Mouse (Mus musculus): ENCODE data around the gene Frmpd2. TPM values are rescaled to one million over a fixed set of nuclear protein-coding genes. Genes with fewer than 3 reads are reported as not detected.

The Frmpd2 gene
- polyA plus RNA-seq, 1 experiment from 2014 or later: 0.06 TPM

DNA sequence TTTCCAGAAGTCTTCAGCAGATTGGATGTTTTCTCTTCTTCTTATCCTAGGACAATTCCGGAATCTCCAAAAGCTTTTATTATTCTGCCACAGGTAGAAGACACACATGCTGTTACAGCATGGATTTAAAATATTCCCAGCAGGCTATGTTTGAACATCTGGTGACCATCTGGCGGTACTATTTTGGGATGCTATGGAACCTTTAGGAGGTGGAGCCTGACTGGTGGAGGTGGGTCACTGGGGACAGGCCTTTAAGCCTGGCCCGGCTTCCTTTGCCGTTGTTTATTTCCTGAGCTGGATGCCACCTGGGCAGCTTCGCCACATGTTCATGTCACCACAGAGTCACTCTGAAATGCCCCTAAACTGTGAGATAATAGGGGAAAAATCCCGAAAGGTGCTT is 3.7 kb upstream of the Frmpd2 start:
- H3K4me2 ChIP-seq: no peak overlapping the region

DNA sequence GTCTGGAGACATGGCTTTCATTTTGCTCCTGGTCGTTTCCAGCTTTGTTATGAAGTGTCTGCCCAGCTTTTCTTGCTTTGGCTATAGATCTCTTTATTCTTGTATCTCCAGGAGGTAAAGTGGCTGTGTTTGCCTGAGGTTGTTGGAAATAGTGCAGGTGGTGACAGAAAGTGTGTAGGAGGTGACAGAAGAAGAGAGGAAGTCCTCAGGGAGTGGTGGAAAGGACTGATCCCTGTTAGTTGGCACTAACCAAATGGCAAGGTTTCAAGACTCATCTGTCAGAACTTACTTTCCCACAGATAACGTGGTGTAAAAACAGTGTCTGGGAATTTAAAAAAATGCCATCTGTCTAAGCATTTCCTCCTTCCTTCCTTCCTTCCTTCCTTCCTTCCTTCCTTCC is 3.0 kb downstream of the Frmpd2 start:
- no peak overlapping the region for H3K9ac ChIP-seq
- no peaks in the 10 kb centered on the region for H3K27me3 ChIP-seq
- no peaks in the 10 kb centered on the region for H3K36me3 ChIP-seq
- H3K27ac ChIP-seq (replicated peaks): no peak overlapping the region
- no peak overlapping the region for H3K4me3 ChIP-seq
- no peak for ATAC-seq (ENCODE audit: low FRiP score, low read depth)
- 62% methylated on average over 2 of the region's 2 CpGs for WGBS
- peaks cover 3% of the 10 kb centered on the region; the same call in 1 of the 2 replicates for H3K4me1 ChIP-seq (replicated peaks)
- no peaks in the 10 kb centered on the region for H3K9me3 ChIP-seq
- no peak overlapping the region for H3K4me2 ChIP-seq

More for the DNA sequence above, 3.7 kb upstream of the Frmpd2 start:
- H3K4me1 ChIP-seq (replicated peaks): no peaks in the 10 kb centered on the region
- WGBS: 68% methylated on average over 6 of the region's 6 CpGs
- no peaks in the 10 kb centered on the region for H3K9me3 ChIP-seq
- no peak overlapping the region for H3K4me3 ChIP-seq
- no peak for ATAC-seq (ENCODE audit: low FRiP score, low read depth)
- H3K27me3 ChIP-seq: no peaks in the 10 kb centered on the region
- no peaks in the 10 kb centered on the region for H3K36me3 ChIP-seq
- no peak overlapping the region for H3K9ac ChIP-seq
- H3K27ac ChIP-seq (replicated peaks): no peak overlapping the region

DNA sequence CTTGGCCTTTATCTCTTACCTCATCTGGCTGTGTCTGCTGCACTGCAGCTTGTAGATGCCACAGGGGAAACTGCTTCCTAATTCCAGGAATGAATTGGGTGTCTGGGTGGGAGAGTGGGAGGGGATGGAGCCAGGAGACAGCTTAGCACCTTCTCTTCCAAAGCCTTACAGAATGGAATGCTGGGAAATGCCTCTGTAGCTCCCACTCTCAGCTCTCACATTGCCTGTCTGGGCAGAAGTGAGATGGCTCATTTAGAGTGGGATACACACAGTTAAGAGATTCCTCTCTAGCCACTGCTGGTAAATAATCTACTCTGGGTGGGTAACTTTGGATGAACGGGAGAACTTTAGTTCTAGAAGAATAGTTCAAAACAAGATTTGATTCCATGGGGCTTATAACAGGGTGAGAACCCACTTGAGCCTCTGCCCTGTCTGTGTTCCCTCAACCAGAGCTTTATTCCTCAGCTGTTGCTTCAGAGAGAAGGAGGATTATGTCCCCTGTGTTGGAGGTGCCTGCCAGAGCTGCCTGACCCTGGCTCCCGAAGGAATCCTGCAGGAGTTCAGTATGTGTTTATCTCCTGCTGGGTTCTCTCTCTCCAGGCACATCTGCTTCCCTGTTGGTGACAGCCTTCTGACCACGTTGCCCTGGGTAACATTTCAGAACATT is 4.7 kb downstream of the Frmpd2 start:
- peaks cover 3% of the 10 kb centered on the region; the same call in 1 of the 2 replicates for H3K4me1 ChIP-seq (replicated peaks)
- no peaks in the 10 kb centered on the region for H3K36me3 ChIP-seq
- no peaks in the 10 kb centered on the region for H3K27me3 ChIP-seq
- H3K4me2 ChIP-seq: no peak overlapping the region
- ATAC-seq (ENCODE audit: low FRiP score, low read depth): no peak
- no peak overlapping the region for H3K9ac ChIP-seq
- H3K4me3 ChIP-seq: no peak overlapping the region
- H3K27ac ChIP-seq (replicated peaks): no peak overlapping the region
- 17% methylated on average over 3 of the region's 3 CpGs for WGBS
- no peaks in the 10 kb centered on the region for H3K9me3 ChIP-seq

DNA sequence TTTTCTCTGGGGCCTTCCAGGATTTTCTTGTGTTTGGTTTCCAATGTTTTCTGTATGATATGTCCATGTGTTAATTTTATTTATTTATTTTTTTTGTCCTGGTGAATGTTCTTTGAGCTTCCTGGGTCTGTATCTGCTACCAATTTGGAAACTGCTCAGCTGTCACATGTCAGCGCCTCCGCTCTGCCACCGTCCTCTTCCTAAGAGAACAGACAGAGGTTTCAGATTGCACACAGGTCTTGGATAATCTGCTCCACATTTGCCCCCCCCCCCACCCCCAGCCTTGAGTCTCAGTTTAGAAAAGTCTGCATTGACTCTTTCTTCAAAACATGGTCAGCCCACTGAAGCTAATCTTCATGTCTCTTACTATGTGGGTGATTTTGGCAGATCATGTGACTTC is 10.5 kb downstream of the Frmpd2 start:
- H3K4me1 ChIP-seq (replicated peaks): no peaks in the 10 kb centered on the region
- H3K4me2 ChIP-seq: no peak overlapping the region
- no peak overlapping the region for H3K27ac ChIP-seq (replicated peaks)
- H3K27me3 ChIP-seq: no peaks in the 10 kb centered on the region
- H3K9ac ChIP-seq: no peak overlapping the region
- H3K36me3 ChIP-seq: no peaks in the 10 kb centered on the region
- no peak overlapping the region for H3K4me3 ChIP-seq
- H3K9me3 ChIP-seq: no peaks in the 10 kb centered on the region
- no peak for ATAC-seq (ENCODE audit: low FRiP score, low read depth)
- 75% methylated on average over 3 of the region's 3 CpGs for WGBS

DNA sequence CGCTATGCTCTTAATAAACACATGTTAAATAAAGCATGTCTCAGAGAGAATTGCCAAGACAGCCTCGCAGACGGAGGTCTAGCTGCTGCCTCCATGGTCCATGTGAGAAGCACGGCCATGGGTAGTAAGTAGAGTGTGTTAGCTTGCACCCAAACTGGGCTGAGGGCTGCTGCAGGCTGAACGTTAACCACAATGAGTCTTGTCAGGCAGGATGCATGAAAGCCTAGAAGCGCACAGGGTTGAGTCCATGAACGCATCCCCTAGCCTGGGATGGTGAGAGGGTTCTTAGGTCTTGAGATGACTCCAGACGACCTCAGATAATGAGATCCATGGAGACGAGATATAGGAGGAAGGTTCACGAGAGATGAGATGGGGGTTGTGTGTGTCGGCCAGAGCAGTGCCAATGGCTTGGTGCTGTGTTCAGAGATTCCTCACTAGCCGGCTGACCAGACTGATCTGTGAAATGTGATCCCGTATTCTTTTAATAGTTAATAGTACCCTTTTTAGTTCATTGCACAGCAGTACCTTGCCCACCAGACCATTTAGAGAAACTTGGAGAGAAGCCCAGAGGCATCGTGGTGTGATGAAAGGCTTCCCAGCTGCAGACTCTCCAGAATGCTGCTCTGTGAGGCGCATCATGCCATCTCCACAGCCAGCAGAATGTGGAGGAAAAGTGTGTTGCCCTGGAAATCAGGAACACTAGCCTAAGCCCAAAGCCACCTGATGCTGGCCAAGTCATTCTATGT is 16.5 kb downstream of the Frmpd2 start:
- Histone ChIP-seq H3K9me3 (no peaks in the 10 kb centered on the region), H3K27ac (replicated peaks) (peak overlapping the region; percentile 21; the same call in 1 of the 2 replicates), H3K27me3 (no peaks in the 10 kb centered on the region), H3K36me3 (no peaks in the 10 kb centered on the region), H3K4me3 (no peak overlapping the region), H3K9ac (no peak overlapping the region), H3K4me1 (replicated peaks) (peaks cover 3% of the 10 kb centered on the region; the same call in 1 of the 2 replicates), H3K4me2 (no peak overlapping the region)
- WGBS: 61% methylated on average over 15 of the region's 15 CpGs
- ATAC-seq (ENCODE audit: low FRiP score, low read depth): peak; percentile 44; the same call in 1 of the 2 replicates

DNA sequence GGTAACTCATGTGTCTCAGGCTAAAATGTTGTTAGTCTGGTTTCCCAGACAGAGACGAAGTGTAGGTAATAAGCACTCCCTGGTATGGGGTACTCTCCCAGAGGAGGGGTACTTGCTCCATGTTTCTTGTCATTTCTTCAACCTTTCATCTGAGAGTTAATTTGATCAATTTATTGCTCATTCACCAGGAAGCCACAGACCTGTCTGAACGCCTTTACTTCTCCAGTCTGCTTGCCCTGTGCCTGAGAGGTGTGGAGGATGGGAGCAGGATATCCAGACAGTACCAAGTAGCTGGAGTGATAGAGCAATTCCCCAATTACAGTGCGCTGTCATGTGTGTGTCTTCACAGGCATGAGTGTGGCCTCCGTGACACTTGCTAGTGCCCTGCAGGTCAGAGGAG is 23.7 kb downstream of the Frmpd2 start:
- Histone ChIP-seq H3K4me1 (replicated peaks) (no peaks in the 10 kb centered on the region), H3K27me3 (no peaks in the 10 kb centered on the region), H3K36me3 (no peaks in the 10 kb centered on the region), H3K9ac (no peak overlapping the region), H3K9me3 (no peaks in the 10 kb centered on the region), H3K27ac (replicated peaks) (no peak overlapping the region), H3K4me2 (no peak overlapping the region), H3K4me3 (no peak overlapping the region)
- 68% methylated on average over 4 of the region's 4 CpGs for WGBS
- ATAC-seq (ENCODE audit: low FRiP score, low read depth): no peak

DNA sequence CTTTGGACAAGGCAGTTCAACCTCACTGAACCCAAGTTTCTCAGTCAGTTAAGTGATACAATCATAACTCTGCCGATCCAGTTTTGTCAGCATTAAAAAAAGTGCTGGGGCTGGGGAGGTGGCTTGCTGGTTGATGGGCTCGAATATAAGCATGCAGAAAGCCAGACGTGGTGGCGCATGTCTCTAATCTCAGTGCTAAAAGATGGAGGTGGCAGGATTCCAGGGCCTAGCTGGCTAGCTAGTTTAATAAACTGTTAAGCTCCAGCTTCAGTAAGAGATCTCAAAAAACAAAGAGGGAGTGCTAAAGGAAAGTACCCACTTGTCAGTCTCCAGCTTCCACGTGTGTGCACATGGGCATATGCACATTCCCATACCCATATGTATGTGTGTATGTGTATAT is 25.9 kb downstream of the Frmpd2 start:
- H3K9ac ChIP-seq: no peak overlapping the region
- H3K27ac ChIP-seq (replicated peaks): no peak overlapping the region
- WGBS: 80% methylated on average over 5 of the region's 5 CpGs

DNA sequence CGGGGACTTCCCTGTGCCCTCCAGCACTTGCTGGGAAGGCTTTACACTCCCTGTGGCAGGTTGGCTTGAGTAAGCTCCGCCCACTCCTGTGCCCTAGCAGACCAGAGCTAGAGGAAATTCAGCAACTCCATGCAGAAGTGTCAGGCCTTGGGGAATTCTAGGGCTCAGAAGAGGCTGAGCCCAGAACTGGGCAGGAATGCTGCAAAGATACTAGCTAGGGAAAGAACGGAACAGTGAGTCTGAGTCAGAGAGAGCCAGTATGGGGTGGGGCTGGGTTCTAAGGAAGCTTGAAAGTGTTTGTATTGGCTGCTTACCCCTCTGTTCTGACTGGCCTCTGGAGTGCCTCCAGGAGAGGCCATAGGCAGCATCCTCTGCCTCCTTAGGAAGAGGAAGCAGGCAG is 27.4 kb downstream of the Frmpd2 start:
- Histone ChIP-seq H3K27ac (replicated peaks) (no peak overlapping the region), H3K9me3 (no peaks in the 10 kb centered on the region), H3K9ac (no peak overlapping the region), H3K36me3 (no peaks in the 10 kb centered on the region), H3K4me3 (no peak overlapping the region), H3K4me1 (replicated peaks) (no peaks in the 10 kb centered on the region), H3K4me2 (no peak overlapping the region), H3K27me3 (no peaks in the 10 kb centered on the region)
- 86% methylated on average over 3 of the region's 3 CpGs for WGBS
- no peak for ATAC-seq (ENCODE audit: low FRiP score, low read depth)

More for the DNA sequence above, 25.9 kb downstream of the Frmpd2 start:
- Histone ChIP-seq H3K4me2 (no peak overlapping the region), H3K36me3 (no peaks in the 10 kb centered on the region), H3K4me3 (no peak overlapping the region), H3K27me3 (no peaks in the 10 kb centered on the region), H3K4me1 (replicated peaks) (no peaks in the 10 kb centered on the region), H3K9me3 (no peaks in the 10 kb centered on the region)
- no peak for ATAC-seq (ENCODE audit: low FRiP score, low read depth)

DNA sequence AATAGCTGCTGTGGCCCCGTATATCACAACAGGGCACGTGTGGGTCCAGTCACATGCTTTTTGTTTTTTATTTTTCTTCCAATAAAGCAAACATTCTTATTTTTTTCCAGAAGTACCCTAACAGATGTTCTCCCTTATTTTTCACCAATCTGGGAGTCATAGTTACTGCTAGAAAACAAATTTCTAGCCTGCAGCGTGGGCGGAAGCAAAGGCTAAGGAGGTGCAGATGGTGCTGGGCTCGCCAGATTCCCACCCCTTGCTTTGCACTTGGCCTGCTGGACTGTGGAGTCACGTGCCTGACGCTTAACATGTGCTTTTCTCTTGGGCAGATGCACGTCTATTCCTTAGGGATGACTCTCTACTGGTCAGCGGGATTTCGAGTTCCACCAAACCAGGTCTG is 29.1 kb downstream of the Frmpd2 start:
- no peaks in the 10 kb centered on the region for H3K36me3 ChIP-seq
- H3K4me3 ChIP-seq: no peak overlapping the region
- no peak overlapping the region for H3K4me2 ChIP-seq
- no peak overlapping the region for H3K9ac ChIP-seq
- WGBS: 78% methylated on average over 10 of the region's 10 CpGs
- no peaks in the 10 kb centered on the region for H3K27me3 ChIP-seq
- no peaks in the 10 kb centered on the region for H3K4me1 ChIP-seq (replicated peaks)
- no peak overlapping the region for H3K27ac ChIP-seq (replicated peaks)
- no peak for ATAC-seq (ENCODE audit: low FRiP score, low read depth)
- H3K9me3 ChIP-seq: no peaks in the 10 kb centered on the region

DNA sequence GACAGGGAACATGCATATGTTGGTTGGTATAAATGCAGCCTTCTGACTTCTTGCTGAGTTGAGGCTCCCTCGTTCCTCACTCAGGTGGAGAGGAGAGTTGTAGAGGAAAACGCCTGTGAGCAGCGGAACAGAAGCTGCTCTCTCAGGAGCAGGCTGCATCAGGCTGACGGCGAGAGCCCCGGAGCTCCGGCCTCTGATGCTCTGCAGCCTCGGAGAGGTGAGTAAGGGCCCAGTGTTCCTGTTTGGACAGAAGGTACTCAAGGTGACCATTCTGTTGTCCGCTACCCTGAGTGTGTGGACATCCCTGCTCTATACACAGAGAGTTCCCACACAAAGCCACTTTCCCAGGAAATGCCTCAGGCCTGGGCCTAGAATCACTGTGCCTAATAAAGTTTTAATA is 31.8 kb downstream of the Frmpd2 start:
- H3K4me1 ChIP-seq (replicated peaks): no peaks in the 10 kb centered on the region
- H3K27me3 ChIP-seq: no peaks in the 10 kb centered on the region
- H3K9ac ChIP-seq: no peak overlapping the region
- no peaks in the 10 kb centered on the region for H3K36me3 ChIP-seq
- ATAC-seq (ENCODE audit: low FRiP score, low read depth): no peak
- H3K4me2 ChIP-seq: no peak overlapping the region
- 88% methylated on average over 9 of the region's 9 CpGs for WGBS
- H3K4me3 ChIP-seq: no peak overlapping the region
- no peaks in the 10 kb centered on the region for H3K9me3 ChIP-seq
- no peak overlapping the region for H3K27ac ChIP-seq (replicated peaks)

DNA sequence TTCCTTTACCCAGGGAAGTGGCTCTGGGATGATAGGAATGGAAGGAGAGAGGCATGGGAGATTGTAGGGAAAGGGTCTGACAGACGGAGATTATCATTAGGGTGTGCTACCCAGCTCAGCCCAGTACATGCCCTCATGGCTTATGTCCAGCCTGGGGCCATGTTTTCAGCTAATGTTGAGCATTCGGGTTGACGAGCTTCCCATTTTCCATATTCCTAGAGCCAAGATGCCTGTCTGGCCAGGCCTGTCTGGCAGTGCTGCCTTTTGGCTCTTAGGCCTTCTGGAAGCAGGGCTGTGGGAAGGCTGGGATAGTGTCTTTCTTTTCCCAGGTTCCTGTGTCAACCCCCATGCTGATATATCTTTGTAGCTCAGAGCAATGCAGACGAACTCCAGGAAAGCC is 35.2 kb downstream of the Frmpd2 start:
- no peak for ATAC-seq (ENCODE audit: low FRiP score, low read depth)
- H3K4me1 ChIP-seq (replicated peaks): no peaks in the 10 kb centered on the region
- no peak overlapping the region for H3K27ac ChIP-seq (replicated peaks)
- no peaks in the 10 kb centered on the region for H3K36me3 ChIP-seq
- no peak overlapping the region for H3K9ac ChIP-seq
- no peak overlapping the region for H3K4me3 ChIP-seq
- H3K9me3 ChIP-seq: no peaks in the 10 kb centered on the region
- no peaks in the 10 kb centered on the region for H3K27me3 ChIP-seq
- H3K4me2 ChIP-seq: no peak overlapping the region
- 72% methylated on average over 4 of the region's 4 CpGs for WGBS

DNA sequence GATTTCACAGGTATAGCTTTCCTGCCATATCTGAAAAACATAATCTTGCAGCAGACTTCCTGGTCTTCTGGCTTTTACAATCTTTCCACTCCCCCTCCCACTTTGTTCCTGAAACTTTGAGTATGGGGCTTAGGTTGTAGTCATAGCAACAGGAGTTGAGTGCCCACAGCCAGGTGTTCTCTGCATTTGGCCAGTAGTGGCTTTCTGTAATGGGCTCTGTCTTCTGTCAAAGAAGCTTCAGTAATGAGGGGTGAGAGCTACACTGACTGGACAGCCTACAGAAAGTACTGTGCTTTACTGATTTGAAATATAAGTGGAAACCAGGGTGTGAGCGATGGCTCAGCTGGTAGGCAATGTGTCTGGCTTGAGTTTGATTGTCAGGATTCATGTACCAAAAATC is 37.2 kb downstream of the Frmpd2 start:
- H3K4me2 ChIP-seq: no peak overlapping the region
- H3K27ac ChIP-seq (replicated peaks): no peak overlapping the region
- no peak overlapping the region for H3K9ac ChIP-seq
- H3K4me3 ChIP-seq: no peak overlapping the region
- H3K4me1 ChIP-seq (replicated peaks): 0 out of 2 replicates have a peak, but pooled peaks cover under 1% of the 10 kb centered on the region
- no peak for ATAC-seq (ENCODE audit: low FRiP score, low read depth)
- no peaks in the 10 kb centered on the region for H3K36me3 ChIP-seq
- H3K9me3 ChIP-seq: no peaks in the 10 kb centered on the region
- 94% methylated on average over 1 of the region's 1 CpGs for WGBS
- H3K27me3 ChIP-seq: no peaks in the 10 kb centered on the region

Data from hindbrain, embryonic 15.5 days (tissue).